Comparison of ENCODE assay signal across 12 mouse cellular contexts in the genomic region with DNA sequence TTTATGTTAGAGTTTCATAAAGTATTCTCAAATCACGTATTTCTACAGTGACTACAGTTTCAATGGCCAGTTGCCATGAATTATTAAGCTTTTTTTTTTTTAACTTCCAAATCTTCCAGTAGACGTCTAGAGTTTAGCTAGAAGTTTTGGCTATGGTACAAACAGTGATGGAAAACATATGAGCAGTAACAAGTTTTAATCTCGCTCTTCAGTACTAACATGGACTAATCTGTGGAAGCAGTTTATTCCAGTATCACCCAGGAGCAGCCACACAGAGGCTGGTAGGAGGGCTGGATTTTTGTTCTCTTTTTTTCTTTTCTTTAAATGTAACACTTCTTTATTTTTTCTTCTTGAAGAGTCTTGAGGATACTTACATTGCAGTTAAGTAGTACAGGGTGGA. TPM values are rescaled to one million over a fixed set of nuclear protein-coding genes. Genes with fewer than 3 reads are reported as not detected.
DNase-seq lines count a peak whose midpoint lies in the region; ATAC-seq and TF ChIP-seq lines count a peak whose summit lies in the region.
"Had no signal": no experiment of that assay in that cellular context is flagged by ENCODE, and none has a peak within 500 bp of the region (broad histone marks: within the 10 kb centered on the region; RNA-seq: fewer than 3 reads in every experiment).

TSS of gene Aspn (plus strand) at position 165 of the 400 bp plus-strand sequence.

- H3K4me3 ChIP-seq in lung, postnatal 0 days (ENCODE audit: low read depth, low read length): no peak within 1 kb of the TSS

- no peaks in the 10 kb centered on the region for H3K36me3 ChIP-seq in lung, postnatal 0 days (ENCODE audit: insufficient read depth, low read length)

- no peaks in the 10 kb centered on the region for H3K4me1 ChIP-seq in lung, postnatal 0 days (ENCODE audit: insufficient read depth, low read depth, low read length)

- H3K9me3 ChIP-seq in lung, postnatal 0 days (ENCODE audit: low read length): no peaks in the 10 kb centered on the region

- TF ChIP-seq EP300 in lung, postnatal 0 days (IDR thresholded peaks at IDR 0.05): 0 out of 2 replicates have a peak, but pooled peaks have one; percentile 13

- 0 out of 2 replicates have a peak, but pooled peaks have one; percentile 37 for ATAC-seq in lung, postnatal 0 days

- 52% methylated on average over 3 of the region's 3 CpGs for WGBS in lung, postnatal 0 days

- no peak for TF ChIP-seq CTCF in lung, postnatal 0 days (IDR thresholded peaks at IDR 0.05)

- no peak within 1 kb of the TSS for H3K9ac ChIP-seq in lung, postnatal 0 days (replicated peaks; ENCODE audit: low read depth)

- no peak for DNase-seq in adrenal gland, postnatal 4 days (ENCODE audit: low spot score in 2 of 2)
- DNase-seq in adrenal gland, postnatal 36 days: no peak
- DNase-seq in lung, postnatal 0 days (ENCODE audit: low spot score): peak; percentile 65
- DNase-seq in lung, postnatal 10 days: no peak
- DNase-seq in heart, postnatal 4 days: no peak
- DNase-seq in spleen, postnatal 10 days (ENCODE audit: low spot score in 2 of 2): no peak
- no peak for DNase-seq in layer of hippocampus, postnatal 36 days
- DNase-seq in lung, postnatal 25 days (ENCODE audit: low spot score): no peak
- DNase-seq: adrenal gland, adult 2 months; cerebellum, postnatal 14 days; kidney, adult 18-20 months had no signal

- H3K27ac ChIP-seq in lung, postnatal 0 days (ENCODE audit: low read length): no peak within 1 kb of the TSS

- H3K4me2 ChIP-seq in lung, postnatal 0 days (replicated peaks; ENCODE audit: low read depth, low read length): no peak within 1 kb of the TSS

- no peaks in the 10 kb centered on the region for H3K27me3 ChIP-seq in lung, postnatal 0 days (replicated peaks; ENCODE audit: insufficient read depth, low read length)

RNA-seq across cellular contexts. Expression of gene Aspn, which starts in this region (rescaled TPM):
- 10 to 100 TPM; 28.6 to 39.0 TPM for total RNA-seq in adrenal gland, postnatal 4 days (2021)
- 10 to 100 TPM in 1 of 2 experiments, 1 to 10 TPM in 1; 4.9 to 10.6 TPM for total RNA-seq in adrenal gland, postnatal 36 days (2021)
- polyA plus RNA-seq in lung, postnatal 0 days (2015; fragmentation: Nextera tagmentation; extraction: Ambion mirVana): 102 and 115 TPM in 2 replicates
- total RNA-seq in heart, postnatal 4 days (2021): 100 to 1,000 TPM in 1 of 2 experiments, 10 to 100 TPM in 1; 86.9 to 101 TPM
- total RNA-seq in layer of hippocampus, postnatal 36 days (2021): 1 to 10 TPM; 1.2 to 1.7 TPM
- total RNA-seq: MEL had no signal
